Mouse (Mus musculus) midbrain, embryonic 11.5 days (tissue): ENCODE measurements around the gene Olfr846. TPM values are rescaled to one million over a fixed set of nuclear protein-coding genes. Genes with fewer than 3 reads are reported as not detected.

Experiments used
- ATAC-seq: fragments of 200-750 bp; cut with Nextera tagmentation; 2 replicates; pipeline ENCODE4 v1.8.0; 2017; ENCODE audit warnings: moderate TSS enrichment, moderate library complexity; ENCODE audit not compliant: low FRiP score
- DNase-seq: peaks from one replicate; pipeline ENCODE4 v3.0.0; 2015; ENCODE audit warnings: low spot score; ENCODE audit errors: missing footprints
- H3K27ac ChIP-seq: fragments of 300-500 bp; sonication (generic); 2 replicates; pipeline ENCODE4 v1.5.1; 2014; ENCODE audit warnings: low read depth, low read length
- H3K27me3 ChIP-seq: fragments of 300-500 bp; sonication (generic); 2 replicates; pipeline ENCODE4 v1.6.1; 2014; ENCODE audit warnings: mild to moderate bottlenecking, low read length, moderate library complexity, mixed read lengths; ENCODE audit not compliant: control insufficient read depth, insufficient read depth
- H3K36me3 ChIP-seq: fragments of 300-500 bp; sonication (generic); 2 replicates; pipeline ENCODE4 v1.6.1; 2014; ENCODE audit warnings: mild to moderate bottlenecking, low read length, moderate library complexity, mixed read lengths; ENCODE audit not compliant: control insufficient read depth, insufficient read depth
- H3K4me1 ChIP-seq: fragments of 300-500 bp; sonication (generic); 2 replicates; pipeline ENCODE4 v1.6.1; 2014; ENCODE audit warnings: low read length; ENCODE audit not compliant: control insufficient read depth, insufficient read depth
- H3K4me2 ChIP-seq: fragments of 300-500 bp; sonication (generic); 2 replicates; pipeline ENCODE4 v1.6.1; 2014; ENCODE audit warnings: mild to moderate bottlenecking, moderate library complexity
- H3K4me3 ChIP-seq: fragments of 300-500 bp; sonication (generic); 2 replicates; pipeline ENCODE4 v1.5.1; 2014; ENCODE audit warnings: low read depth, low read length
- H3K9ac ChIP-seq: fragments of 300-500 bp; sonication (generic); 2 replicates; pipeline ENCODE4 v1.6.1; 2014; ENCODE audit warnings: low read length
- H3K9me3 ChIP-seq: fragments of 300-500 bp; sonication (generic); 2 replicates; pipeline ENCODE4 v1.6.1; 2016; ENCODE audit warnings: low read length; ENCODE audit not compliant: control insufficient read depth
- WGBS: fragments of 180-500 bp; shearing (Covaris S2); extraction: QIAGEN DNeasy Blood & Tissue Kit; methylation state at CpG from one replicate; pipeline ENCODE4 v1.1.7; 2014; 5-methylcytosine and 5-hydroxymethylcytosine counted together
- polyA plus RNA-seq: library from polyadenylated mRNA; unstranded; fragments of >200 nt; fragmentation: Nextera tagmentation; extraction: Ambion mirVana; gene quantifications from 2 replicates; pipeline ENCODE4 v1.2.1, GENCODE M21; 2014

The Olfr846 gene
- polyA plus RNA-seq: not detected in 2 replicates

- ATAC-seq (no peak), DNase-seq (no peak)
- no peaks in the 10 kb centered on the region for H3K36me3 ChIP-seq
- H3K4me3 ChIP-seq: no peak within 1 kb of the TSS
- H3K9me3 ChIP-seq: 0 out of 2 replicates have a peak, but pooled peaks cover 4% of the 10 kb centered on the region
- no peaks in the 10 kb centered on the region for H3K4me1 ChIP-seq
- 47% methylated on average over 1 of the region's 1 CpGs for WGBS
- H3K9ac ChIP-seq: no peak within 1 kb of the TSS
- no peaks in the 10 kb centered on the region for H3K27me3 ChIP-seq
- H3K27ac ChIP-seq: no peak within 1 kb of the TSS
- no peak within 1 kb of the TSS for H3K4me2 ChIP-seq
These were observed at the start of gene Olfr846 for GRCm38 (mm10) chr9:19363905-19364304. Olfr846 (minus strand) TSS chr9:19364005.

GRCm38 (mm10) chr9:19378569-19378968 is 14.8 kb upstream of the Olfr846 start, which contains the start of gene Olfr847:
Olfr847 (minus strand) TSS chr9:19378669.
- WGBS: 64% methylated on average over 1 of the region's 1 CpGs
- H3K4me1 ChIP-seq: no peaks in the 10 kb centered on the region

GRCm38 (mm10) chr9:19336157-19336556 is 27.6 kb downstream of the Olfr846 start, which contains the start of gene Olfr845:
Olfr845 (plus strand) TSS chr9:19336457.
- ATAC-seq: no peak
- whole genome bisulfite sequencing: 67% methylated on average over 1 of the region's 1 CpGs

More at GRCm38 (mm10) chr9:19378569-19378968, 14.8 kb upstream of the Olfr846 start, which contains the start of gene Olfr847:
- no peak for DNase-seq
- H3K27ac ChIP-seq: no peak within 1 kb of the TSS
- H3K36me3 ChIP-seq: no peaks in the 10 kb centered on the region
- H3K4me2 ChIP-seq: no peak within 1 kb of the TSS
- H3K9me3 ChIP-seq: no peaks in the 10 kb centered on the region
- no peak within 1 kb of the TSS for H3K4me3 ChIP-seq
- ATAC-seq: no peak
- H3K9ac ChIP-seq: no peak within 1 kb of the TSS
- no peaks in the 10 kb centered on the region for H3K27me3 ChIP-seq

GRCm38 (mm10) chr9:19316047-19316446 is 47.8 kb downstream of the Olfr846 start, which contains the start of gene Olfr844:
Olfr844 (plus strand) TSS chr9:19316347.
- H3K27ac ChIP-seq: no peak within 1 kb of the TSS
- ATAC-seq: no peak

More at GRCm38 (mm10) chr9:19336157-19336556, 27.6 kb downstream of the Olfr846 start, which contains the start of gene Olfr845:
- H3K9me3 ChIP-seq: peaks cover 3% of the 10 kb centered on the region; the same call in 1 of the 2 replicates
- no peaks in the 10 kb centered on the region for H3K4me1 ChIP-seq
- H3K4me2 ChIP-seq: no peak within 1 kb of the TSS
- DNase-seq: no peak
- no peaks in the 10 kb centered on the region for H3K27me3 ChIP-seq
- H3K36me3 ChIP-seq: no peaks in the 10 kb centered on the region
- H3K4me3 ChIP-seq: no peak within 1 kb of the TSS
- no peak within 1 kb of the TSS for H3K27ac ChIP-seq
- H3K9ac ChIP-seq: no peak within 1 kb of the TSS

More at GRCm38 (mm10) chr9:19316047-19316446, 47.8 kb downstream of the Olfr846 start, which contains the start of gene Olfr844:
- no peak for DNase-seq
- H3K27me3 ChIP-seq: no peaks in the 10 kb centered on the region
- no peak within 1 kb of the TSS for H3K4me2 ChIP-seq
- H3K36me3 ChIP-seq: no peaks in the 10 kb centered on the region
- no peak within 1 kb of the TSS for H3K4me3 ChIP-seq
- no peak within 1 kb of the TSS for H3K9ac ChIP-seq
- no peaks in the 10 kb centered on the region for H3K4me1 ChIP-seq
- peaks cover 10% of the 10 kb centered on the region; the same call in 1 of the 2 replicates for H3K9me3 ChIP-seq

Other genes with a start within 250 kb of the Olfr846 start
- gene Olfr836, start 243.6 kb downstream of the Olfr846 start, polyA plus RNA-seq: not detected in 2 replicates
- gene Olfr837, start 227.7 kb downstream of the Olfr846 start, polyA plus RNA-seq: not detected in 2 replicates
- not detected in 2 replicates for gene Olfr839-ps1, start 186.7 kb downstream of the Olfr846 start, polyA plus RNA-seq
- gene Olfr843, start 112.0 kb downstream of the Olfr846 start, polyA plus RNA-seq: not detected in 2 replicates
- not detected in 2 replicates for gene Olfr844, start 47.7 kb downstream of the Olfr846 start, polyA plus RNA-seq
- not detected in 2 replicates for gene Olfr845, start 27.5 kb downstream of the Olfr846 start, polyA plus RNA-seq
- gene Olfr847, start 14.7 kb upstream of the Olfr846 start, polyA plus RNA-seq: not detected in 2 replicates
- not detected in 2 replicates for gene Olfr849, start 76.3 kb upstream of the Olfr846 start, polyA plus RNA-seq
- gene Olfr850, start 114.2 kb upstream of the Olfr846 start, polyA plus RNA-seq: not detected in 2 replicates
- not detected in 2 replicates for gene Olfr851, start 129.3 kb upstream of the Olfr846 start, polyA plus RNA-seq
- not detected in 2 replicates for gene Olfr853, start 177.1 kb upstream of the Olfr846 start, polyA plus RNA-seq
- gene Olfr854, start 203.4 kb upstream of the Olfr846 start, polyA plus RNA-seq: not detected in 2 replicates
- not detected in 2 replicates for gene Olfr855, start 218.6 kb upstream of the Olfr846 start, polyA plus RNA-seq